Mouse (Mus musculus) limb, embryonic 13.5 days (tissue): ENCODE data around the gene Maats1. TPM values are rescaled to one million over a fixed set of nuclear protein-coding genes. Genes with fewer than 3 reads are reported as not detected.

Source experiments
- ATAC-seq: fragments of 200-750 bp; cut with Nextera tagmentation; 2 replicates; pipeline ENCODE4 v1.8.0; 2017; ENCODE audit warnings: low read depth, moderate number of reproducible peaks, moderate TSS enrichment; ENCODE audit not compliant: low FRiP score
- H3K27ac ChIP-seq: fragments of 300-500 bp; sonication (generic); 2 replicates; pipeline ENCODE4 v1.5.1; 2015; ENCODE audit warnings: inconsistent platforms, mild to moderate bottlenecking, moderate library complexity
- H3K27me3 ChIP-seq: fragments of 300-500 bp; sonication (generic); 2 replicates; pipeline ENCODE4 v1.6.1; 2015; ENCODE audit warnings: mild to moderate bottlenecking, inconsistent platforms
- H3K36me3 ChIP-seq: fragments of 300-500 bp; sonication (generic); 2 replicates; pipeline ENCODE4 v1.6.1; 2015; ENCODE audit warnings: inconsistent platforms, mild to moderate bottlenecking, moderate library complexity
- H3K4me1 ChIP-seq: fragments of 300-500 bp; sonication (generic); 2 replicates; pipeline ENCODE4 v1.6.1; 2015; ENCODE audit warnings: inconsistent platforms
- H3K4me2 ChIP-seq: fragments of 300-500 bp; sonication (generic); replicated peaks from 2 replicates; pipeline ENCODE4 v1.6.1; 2015; ENCODE audit warnings: inconsistent platforms, mild to moderate bottlenecking, moderate library complexity
- H3K4me3 ChIP-seq: fragments of 300-500 bp; sonication (generic); 2 replicates; pipeline ENCODE4 v1.5.1; 2015; ENCODE audit warnings: moderate library complexity, mild to moderate bottlenecking, inconsistent platforms
- H3K9ac ChIP-seq: fragments of 300-500 bp; sonication (generic); 2 replicates; pipeline ENCODE4 v1.6.1; 2015; ENCODE audit warnings: mild to moderate bottlenecking, inconsistent platforms
- H3K9me3 ChIP-seq: fragments of 300-500 bp; sonication (generic); 2 replicates; pipeline ENCODE4 v1.6.1; 2016; ENCODE audit warnings: inconsistent platforms
- WGBS: fragments of 180-500 bp; shearing (Covaris S2); methylation state at CpG from one replicate; pipeline ENCODE4 v1.1.7; 2015; 5-methylcytosine and 5-hydroxymethylcytosine counted together
- polyA plus RNA-seq: library from polyadenylated mRNA; unstranded; fragments of >200 nt; fragmentation: Nextera tagmentation; extraction: Ambion mirVana; gene quantifications from 2 replicates; pipeline ENCODE4 v1.2.1, GENCODE M21; 2015

Maats1 gene
- polyA plus RNA-seq, 1 experiment from 2014 or later: 0.10 TPM

GRCm38 (mm10) chr16:38306571-38307220 lies 35.2 kb downstream of the Maats1 start:
- Histone ChIP-seq H3K9me3 (no peaks in the 10 kb centered on the region), H3K36me3 (no peaks in the 10 kb centered on the region), H3K4me1 (peaks cover 31% of the 10 kb centered on the region), H3K9ac (no peak overlapping the region), H3K27me3 (no peaks in the 10 kb centered on the region), H3K4me3 (no peak overlapping the region), H3K4me2 (peak overlapping the region; percentile 41), H3K27ac (peak overlapping the region; percentile 70; the same call in 1 of the 2 replicates)
- 42% methylated on average over 18 of the region's 18 CpGs for WGBS
- peak; percentile 25; the same call in 1 of the 2 replicates for ATAC-seq

- H3K27ac ChIP-seq: no peak overlapping the region
- WGBS: 77% methylated on average over 17 of the region's 17 CpGs
- no peaks in the 10 kb centered on the region for H3K36me3 ChIP-seq
- no peaks in the 10 kb centered on the region for H3K27me3 ChIP-seq
- no peaks in the 10 kb centered on the region for H3K9me3 ChIP-seq
- H3K4me3 ChIP-seq: no peak overlapping the region
- no peak for ATAC-seq
- H3K9ac ChIP-seq: no peak overlapping the region
- H3K4me2 ChIP-seq: no peak overlapping the region
- peaks cover 31% of the 10 kb centered on the region for H3K4me1 ChIP-seq
Measured at GRCm38 (mm10) chr16:38304460-38305194, 37.3 kb downstream of the Maats1 start.

- no peak overlapping the region for H3K27ac ChIP-seq
- no peaks in the 10 kb centered on the region for H3K27me3 ChIP-seq
- no peaks in the 10 kb centered on the region for H3K36me3 ChIP-seq
- no peak overlapping the region for H3K9ac ChIP-seq
- no peak for ATAC-seq
- H3K9me3 ChIP-seq: no peaks in the 10 kb centered on the region
- WGBS: 86% methylated on average over 13 of the region's 13 CpGs
- no peak overlapping the region for H3K4me3 ChIP-seq
- H3K4me2 ChIP-seq: no peak overlapping the region
- H3K4me1 ChIP-seq: peaks cover 22% of the 10 kb centered on the region
Measured at GRCm38 (mm10) chr16:38302367-38302766, 39.6 kb downstream of the Maats1 start.

GRCm38 (mm10) chr16:38298410-38298809 lies 43.5 kb downstream of the Maats1 start:
- H3K36me3 ChIP-seq: no peaks in the 10 kb centered on the region
- H3K9ac ChIP-seq: no peak overlapping the region
- no peaks in the 10 kb centered on the region for H3K27me3 ChIP-seq
- no peak overlapping the region for H3K4me3 ChIP-seq
- no peak overlapping the region for H3K27ac ChIP-seq
- no peaks in the 10 kb centered on the region for H3K9me3 ChIP-seq
- 70% methylated on average over 6 of the region's 6 CpGs for WGBS
- no peak for ATAC-seq
- H3K4me2 ChIP-seq: no peak overlapping the region
- peaks cover 10% of the 10 kb centered on the region for H3K4me1 ChIP-seq

GRCm38 (mm10) chr16:38295349-38295930 lies 46.5 kb downstream of the Maats1 start:
- Histone ChIP-seq H3K27me3 (no peaks in the 10 kb centered on the region), H3K9me3 (no peaks in the 10 kb centered on the region), H3K4me1 (peaks cover 10% of the 10 kb centered on the region), H3K27ac (no peak overlapping the region), H3K9ac (no peak overlapping the region), H3K36me3 (no peaks in the 10 kb centered on the region), H3K4me3 (no peak overlapping the region), H3K4me2 (no peak overlapping the region)
- no peak for ATAC-seq
- 49% methylated on average over 5 of the region's 5 CpGs for WGBS

- Histone ChIP-seq H3K9ac (no peak within 1 kb of the TSS), H3K4me3 (no peak within 1 kb of the TSS), H3K36me3 (no peaks in the 10 kb centered on the region), H3K27me3 (no peaks in the 10 kb centered on the region), H3K4me1 (peaks cover 10% of the 10 kb centered on the region), H3K4me2 (no peak within 1 kb of the TSS), H3K27ac (no peak within 1 kb of the TSS), H3K9me3 (no peaks in the 10 kb centered on the region)
- 64% methylated on average over 7 of the region's 7 CpGs for WGBS
- ATAC-seq: no peak
Measured at GRCm38 (mm10) chr16:38294685-38295348, 47.1 kb downstream of the Maats1 start, which contains the start of gene Nr1i2. Gene Nr1i2, minus strand, starts transcription at chr16:38294824.

- H3K27me3 ChIP-seq: no peaks in the 10 kb centered on the region
- 83% methylated on average over 2 of the region's 2 CpGs for WGBS
- peaks cover 8% of the 10 kb centered on the region for H3K4me1 ChIP-seq
- H3K36me3 ChIP-seq: no peaks in the 10 kb centered on the region
- no peak overlapping the region for H3K4me3 ChIP-seq
- no peak for ATAC-seq
- no peak overlapping the region for H3K27ac ChIP-seq
- H3K4me2 ChIP-seq: no peak overlapping the region
- no peak overlapping the region for H3K9ac ChIP-seq
- no peaks in the 10 kb centered on the region for H3K9me3 ChIP-seq
Measured at GRCm38 (mm10) chr16:38290151-38290550, 51.8 kb downstream of the Maats1 start.

GRCm38 (mm10) chr16:38288851-38289250 lies 53.1 kb downstream of the Maats1 start:
- no peaks in the 10 kb centered on the region for H3K27me3 ChIP-seq
- H3K36me3 ChIP-seq: no peaks in the 10 kb centered on the region
- H3K4me2 ChIP-seq: no peak overlapping the region
- H3K4me3 ChIP-seq: no peak overlapping the region
- 14% methylated on average over 6 of the region's 6 CpGs for WGBS
- no peak overlapping the region for H3K9ac ChIP-seq
- ATAC-seq: no peak
- H3K4me1 ChIP-seq: peaks cover 5% of the 10 kb centered on the region; the same call in 1 of the 2 replicates
- H3K27ac ChIP-seq: no peak overlapping the region
- H3K9me3 ChIP-seq: no peaks in the 10 kb centered on the region

GRCm38 (mm10) chr16:38287762-38288161 lies 54.2 kb downstream of the Maats1 start:
- 93% methylated on average over 3 of the region's 3 CpGs for WGBS
- H3K4me1 ChIP-seq: peaks cover 5% of the 10 kb centered on the region; the same call in 1 of the 2 replicates

GRCm38 (mm10) chr16:38287357-38287756 lies 54.6 kb downstream of the Maats1 start:
- 86% methylated on average over 6 of the region's 6 CpGs for WGBS

More at GRCm38 (mm10) chr16:38287762-38288161, 54.2 kb downstream of the Maats1 start:
- Histone ChIP-seq H3K36me3 (no peaks in the 10 kb centered on the region), H3K9me3 (no peaks in the 10 kb centered on the region), H3K27me3 (no peaks in the 10 kb centered on the region), H3K27ac (no peak overlapping the region), H3K4me3 (no peak overlapping the region), H3K4me2 (no peak overlapping the region), H3K9ac (no peak overlapping the region)
- ATAC-seq: no peak

GRCm38 (mm10) chr16:38286541-38286940 lies 55.4 kb downstream of the Maats1 start:
- Histone ChIP-seq H3K4me3 (no peak overlapping the region), H3K4me2 (no peak overlapping the region), H3K9ac (no peak overlapping the region), H3K9me3 (no peaks in the 10 kb centered on the region), H3K27ac (no peak overlapping the region), H3K36me3 (no peaks in the 10 kb centered on the region), H3K27me3 (no peaks in the 10 kb centered on the region), H3K4me1 (peaks cover 5% of the 10 kb centered on the region; the same call in 1 of the 2 replicates)
- 77% methylated on average over 4 of the region's 4 CpGs for WGBS
- ATAC-seq: no peak

More at GRCm38 (mm10) chr16:38287357-38287756, 54.6 kb downstream of the Maats1 start:
- Histone ChIP-seq H3K4me2 (no peak overlapping the region), H3K4me3 (no peak overlapping the region), H3K36me3 (no peaks in the 10 kb centered on the region), H3K27me3 (no peaks in the 10 kb centered on the region), H3K9ac (no peak overlapping the region), H3K9me3 (no peaks in the 10 kb centered on the region), H3K4me1 (peaks cover 5% of the 10 kb centered on the region; the same call in 1 of the 2 replicates), H3K27ac (no peak overlapping the region)
- no peak for ATAC-seq

GRCm38 (mm10) chr16:38285801-38286200 lies 56.1 kb downstream of the Maats1 start:
- 87% methylated on average over 7 of the region's 7 CpGs for WGBS
- ATAC-seq: no peak
- no peak overlapping the region for H3K4me2 ChIP-seq
- no peak overlapping the region for H3K4me3 ChIP-seq
- no peaks in the 10 kb centered on the region for H3K9me3 ChIP-seq
- no peak overlapping the region for H3K9ac ChIP-seq
- H3K27me3 ChIP-seq: no peaks in the 10 kb centered on the region
- H3K36me3 ChIP-seq: no peaks in the 10 kb centered on the region
- no peak overlapping the region for H3K27ac ChIP-seq
- peaks cover 5% of the 10 kb centered on the region; the same call in 1 of the 2 replicates for H3K4me1 ChIP-seq
